Mouse (Mus musculus): ENCODE data around the gene Plekhh2. TPM values are rescaled to one million over a fixed set of nuclear protein-coding genes. Genes with fewer than 3 reads are reported as not detected.

The Plekhh2 gene
- polyA plus RNA-seq, 1 experiment from 2014 or later: 8.0 TPM

DNA sequence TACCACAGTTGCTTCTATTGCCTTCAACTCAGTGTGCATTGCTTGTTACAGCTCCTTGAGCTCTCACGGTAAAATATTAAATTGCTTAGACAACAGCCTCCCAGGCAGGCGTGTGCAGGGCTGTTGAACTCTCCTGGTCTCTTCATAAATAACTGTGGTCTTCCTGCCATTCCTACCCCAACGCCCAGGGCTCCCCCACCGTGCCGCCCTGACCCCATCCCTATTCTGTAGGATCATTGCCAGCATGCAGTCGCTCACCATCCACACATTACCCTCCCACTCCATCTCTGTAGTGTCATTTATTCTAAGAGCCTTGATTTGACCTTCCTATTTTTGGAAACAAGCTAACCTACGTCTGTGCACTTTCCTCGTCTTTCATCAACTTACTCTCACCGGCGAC lies 153.4 kb downstream of the Plekhh2 start:
- Histone ChIP-seq H3K9me3 (ENCODE audit: control insufficient read depth, low read length) (no peaks in the 10 kb centered on the region), H3K4me3 (ENCODE audit: low read depth, low read length) (no peak overlapping the region), H3K9ac (ENCODE audit: low read depth, low read length) (no peak overlapping the region), H3K4me2 (ENCODE audit: low read depth, low read length) (no peak overlapping the region), H3K36me3 (ENCODE audit: control insufficient read depth, insufficient read depth, low read length) (no peaks in the 10 kb centered on the region), H3K27ac (replicated peaks; ENCODE audit: low read depth, low read length) (no peak overlapping the region), H3K27me3 (replicated peaks; ENCODE audit: control insufficient read depth, insufficient read depth, low read length) (no peaks in the 10 kb centered on the region), H3K4me1 (ENCODE audit: control insufficient read depth, insufficient read depth, low read length) (peaks cover 8% of the 10 kb centered on the region; the same call in 1 of the 2 replicates)
- 38% methylated on average over 10 of the region's 10 CpGs for WGBS
- no peak for DNase-seq (ENCODE audit: low spot score)
- no peak for ATAC-seq (ENCODE audit: low read depth)

DNA sequence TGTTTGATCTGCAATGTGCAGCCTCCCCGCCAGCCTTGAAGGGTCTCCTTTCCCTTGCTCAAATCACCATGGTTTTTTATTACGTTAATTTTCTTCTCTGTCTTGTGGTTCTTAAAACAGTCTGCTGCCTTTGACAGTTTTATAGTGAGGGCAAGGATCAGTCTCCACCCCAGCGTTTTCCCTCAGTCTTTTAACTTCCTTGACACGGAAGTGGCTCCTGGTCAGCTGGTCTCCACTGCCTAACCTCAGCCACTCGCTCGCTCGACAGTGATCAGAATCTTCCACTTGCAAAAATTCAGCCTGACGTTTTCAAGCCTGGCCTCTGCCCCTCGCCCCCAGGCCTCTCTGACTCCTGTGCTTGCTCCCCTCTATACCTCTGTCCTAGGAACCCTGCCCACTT lies 154.0 kb downstream of the Plekhh2 start:
- no peak overlapping the region for H3K27ac ChIP-seq (replicated peaks; ENCODE audit: low read depth, low read length)
- no peaks in the 10 kb centered on the region for H3K9me3 ChIP-seq (ENCODE audit: control insufficient read depth, low read length)
- peaks cover 8% of the 10 kb centered on the region; the same call in 1 of the 2 replicates for H3K4me1 ChIP-seq (ENCODE audit: control insufficient read depth, insufficient read depth, low read length)
- H3K9ac ChIP-seq (ENCODE audit: low read depth, low read length): no peak overlapping the region
- H3K4me3 ChIP-seq (ENCODE audit: low read depth, low read length): no peak overlapping the region
- H3K4me2 ChIP-seq (ENCODE audit: low read depth, low read length): no peak overlapping the region
- 33% methylated on average over 9 of the region's 9 CpGs for WGBS
- no peak for ATAC-seq (ENCODE audit: low read depth)
- no peak for DNase-seq (ENCODE audit: low spot score)
- no peaks in the 10 kb centered on the region for H3K36me3 ChIP-seq (ENCODE audit: control insufficient read depth, insufficient read depth, low read length)
- H3K27me3 ChIP-seq (replicated peaks; ENCODE audit: control insufficient read depth, insufficient read depth, low read length): no peaks in the 10 kb centered on the region

DNA sequence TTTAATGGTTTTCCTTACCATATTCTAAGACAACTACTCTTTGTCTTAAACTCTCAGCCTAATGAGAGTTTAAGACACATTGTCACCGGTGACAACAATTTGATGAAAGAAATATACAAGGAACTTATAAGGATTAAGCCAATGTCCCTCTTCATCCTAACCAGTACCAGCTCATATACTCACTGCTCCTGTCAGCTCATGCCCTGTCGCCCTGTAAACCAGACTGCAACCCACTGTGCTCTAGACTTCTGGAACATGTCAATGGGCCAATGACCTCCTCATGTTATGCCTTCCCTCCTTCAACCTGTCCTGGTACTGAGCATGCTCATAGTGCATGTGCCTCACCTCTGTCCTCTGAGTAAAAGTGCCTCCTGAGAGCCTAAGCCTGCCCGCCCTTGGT lies 156.2 kb downstream of the Plekhh2 start:
- no peaks in the 10 kb centered on the region for H3K27me3 ChIP-seq (replicated peaks; ENCODE audit: control insufficient read depth, insufficient read depth, low read length)
- no peak overlapping the region for H3K9ac ChIP-seq (ENCODE audit: low read depth, low read length)
- ATAC-seq (ENCODE audit: low read depth) (no peak), DNase-seq (ENCODE audit: low spot score) (no peak)
- H3K4me3 ChIP-seq (ENCODE audit: low read depth, low read length): no peak overlapping the region
- H3K4me2 ChIP-seq (ENCODE audit: low read depth, low read length): no peak overlapping the region
- H3K4me1 ChIP-seq (ENCODE audit: control insufficient read depth, insufficient read depth, low read length): 0 out of 2 replicates have a peak, but pooled peaks cover 2% of the 10 kb centered on the region
- no peaks in the 10 kb centered on the region for H3K36me3 ChIP-seq (ENCODE audit: control insufficient read depth, insufficient read depth, low read length)
- WGBS: 94% methylated on average over 3 of the region's 3 CpGs
- H3K27ac ChIP-seq (replicated peaks; ENCODE audit: low read depth, low read length): no peak overlapping the region
- H3K9me3 ChIP-seq (ENCODE audit: control insufficient read depth, low read length): no peaks in the 10 kb centered on the region

Other genes starting within 250 kb of the Plekhh2 start
- 6.2 and 6.9 TPM in 2 replicates for gene Thada, start 45.7 kb upstream of the Plekhh2 start, polyA plus RNA-seq (2014; fragmentation: Nextera tagmentation; extraction: Ambion mirVana)
- gene Dync2li1, start 114.6 kb downstream of the Plekhh2 start, polyA plus RNA-seq (2014; fragmentation: Nextera tagmentation; extraction: Ambion mirVana): 28.3 and 32.7 TPM in 2 replicates
- 0.13 and 0.14 TPM in 2 replicates for gene Abcg8, start 164.4 kb downstream of the Plekhh2 start, polyA plus RNA-seq (2014; fragmentation: Nextera tagmentation; extraction: Ambion mirVana)
- 1.4 and 1.6 TPM in 2 replicates for gene Abcg5, start 171.1 kb downstream of the Plekhh2 start, polyA plus RNA-seq (2014; fragmentation: Nextera tagmentation; extraction: Ambion mirVana)